Mouse (Mus musculus) CD8-positive naive resting alpha-beta T cell, adult 57 days (primary cell): ENCODE data around the gene Tm7sf3. TPM values are rescaled to one million over a fixed set of nuclear protein-coding genes. Genes with fewer than 3 reads are reported as not detected.

Source experiments
- total RNA-seq: library from RNA; stranded (reverse); gene quantifications from one replicate; pipeline ENCODE4 v1.2.4, GENCODE M21; 2023

The Tm7sf3 gene
- total RNA-seq = 9.1 TPM

DNA sequence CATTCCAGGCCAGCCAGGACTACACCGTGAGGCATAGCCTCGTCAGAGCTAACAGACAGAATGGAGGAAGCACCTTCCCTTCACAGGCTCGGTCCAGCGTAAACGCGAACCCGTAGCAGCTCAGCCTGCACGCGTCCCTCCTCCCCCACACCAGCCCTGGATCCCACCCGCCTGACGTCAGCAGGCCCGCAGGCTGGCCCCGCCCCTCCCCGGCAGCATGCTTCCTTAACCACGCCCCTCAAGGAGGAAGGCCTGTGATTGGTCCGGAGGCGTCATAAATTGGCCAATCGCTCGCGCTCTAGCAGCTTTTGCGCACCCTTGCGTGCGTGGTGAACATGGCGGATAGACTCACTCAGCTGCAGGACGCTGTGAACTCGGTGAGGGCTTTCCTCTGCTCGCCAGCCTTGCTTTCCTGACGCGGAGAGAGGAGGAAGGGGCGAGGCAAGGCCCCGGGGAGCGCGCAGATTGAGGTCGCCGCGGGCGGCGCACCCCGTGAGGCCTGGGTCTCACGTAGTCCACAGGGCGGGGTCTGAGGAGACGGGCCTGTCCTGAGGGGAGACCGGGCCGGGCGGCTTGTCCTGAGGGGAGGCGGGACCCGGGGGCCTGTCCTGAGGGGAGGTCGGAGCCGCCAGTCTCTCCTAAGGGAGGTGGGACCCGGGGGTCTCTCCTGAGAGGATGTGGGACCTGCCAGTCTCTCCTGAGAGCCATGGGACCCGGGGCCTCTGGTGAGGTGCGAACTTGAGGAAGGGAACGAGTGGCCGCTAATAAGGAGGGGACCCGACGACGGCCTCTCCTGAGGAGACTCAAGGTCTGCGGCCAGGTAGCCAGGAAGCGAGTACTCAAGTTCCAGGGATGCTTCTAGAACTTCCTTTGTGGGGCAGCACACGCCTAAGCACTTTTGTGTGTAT is at the start of gene Tm7sf3, which contains the start of gene Med21:
Gene Tm7sf3 (minus strand): TSS at position 549 of the 908 bp plus-strand sequence.
Gene Med21 (plus strand): TSS at position 272 of the 908 bp plus-strand sequence.

DNA sequence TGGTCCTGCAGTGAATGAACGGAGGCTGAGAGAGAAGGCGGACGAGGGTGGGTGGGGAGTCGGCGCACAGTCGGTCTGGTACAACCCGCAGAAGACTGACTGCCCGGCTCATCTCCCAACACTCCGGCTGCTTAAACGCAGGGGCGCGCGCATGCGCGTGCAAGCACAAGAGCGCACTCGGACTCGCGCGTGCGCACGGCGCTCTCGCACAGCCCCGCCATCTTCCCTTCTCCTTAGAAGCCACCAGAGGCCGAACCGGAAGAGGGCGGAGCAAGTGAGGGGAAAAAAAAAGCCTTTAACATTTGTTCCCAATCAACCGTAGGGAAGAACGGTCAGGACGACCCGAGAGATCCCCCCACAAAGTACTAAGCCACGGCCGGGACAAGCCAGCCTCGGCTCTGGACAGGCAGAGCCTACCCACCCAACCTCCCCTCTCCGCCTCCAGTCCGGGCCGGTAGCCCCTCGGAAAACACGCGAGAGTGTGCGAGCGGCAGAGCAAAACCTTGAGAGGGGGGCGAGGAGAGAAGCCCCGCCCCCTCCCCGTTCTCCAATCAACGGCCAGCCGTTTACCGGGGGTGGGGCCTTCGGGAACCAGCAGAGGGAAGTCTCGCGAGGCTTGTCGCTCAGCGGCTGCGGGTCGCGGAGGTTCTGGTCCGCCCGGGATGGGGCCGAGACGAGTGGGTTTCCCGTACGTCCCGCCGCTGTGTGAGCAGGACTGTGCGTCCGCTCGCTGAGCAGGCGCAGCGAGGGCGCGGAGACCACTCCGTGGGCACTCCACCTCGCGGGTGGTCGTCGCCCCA is 65.1 kb downstream of the Tm7sf3 start, which contains the start of gene Ints13:
Gene Ints13 (minus strand): TSS at position 526 of the 800 bp plus-strand sequence.

DNA sequence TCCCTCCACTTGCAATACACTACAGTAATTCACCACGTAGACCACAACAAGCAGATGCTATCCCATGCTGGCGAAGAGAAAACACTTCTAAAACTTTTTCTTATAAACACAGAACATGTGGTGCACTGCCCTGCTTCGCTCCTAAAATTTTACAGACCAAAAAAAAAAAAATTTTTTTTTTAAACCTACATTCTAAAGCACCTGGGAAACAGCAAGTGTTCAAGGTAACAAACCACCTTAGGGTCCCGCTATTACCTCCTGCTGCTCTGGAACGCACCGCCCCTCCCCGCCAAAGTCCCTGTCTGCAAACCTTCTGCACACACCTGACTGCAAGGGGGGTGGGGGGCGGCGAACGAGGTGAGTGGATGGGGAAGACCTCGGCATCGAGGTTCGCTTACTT is 65.7 kb downstream of the Tm7sf3 start, which contains the start of gene Fgfr1op2:
Gene Fgfr1op2 (plus strand): TSS at position 301 of the 400 bp plus-strand sequence.

Other genes starting within 250 kb of the Tm7sf3 start
- gene Itpr2, start 140.6 kb downstream of the Tm7sf3 start, total RNA-seq = 172 TPM
- 95.9 TPM for gene Fgfr1op2, start 65.6 kb downstream of the Tm7sf3 start, total RNA-seq
- gene Ints13, start 65.0 kb downstream of the Tm7sf3 start, total RNA-seq = 74.3 TPM
- 43.2 TPM for gene Med21, start 277 bp downstream of the Tm7sf3 start, total RNA-seq
- 14.5 TPM for gene Stk38l, start 82.2 kb upstream of the Tm7sf3 start, total RNA-seq
- 0.21 TPM for gene Arntl2, start 153.2 kb upstream of the Tm7sf3 start, total RNA-seq
- not detected for gene Smco2, start 207.3 kb upstream of the Tm7sf3 start, total RNA-seq
- gene Ppfibp1, start 245.7 kb upstream of the Tm7sf3 start, total RNA-seq = 14.3 TPM